Mouse (Mus musculus) CD4-positive, CD25-positive, alpha-beta regulatory T cell (primary cell): ENCODE data around the gene Enkur. TPM values are rescaled to one million over a fixed set of nuclear protein-coding genes. Genes with fewer than 3 reads are reported as not detected.

Experiments used
- polyA plus RNA-seq: library from polyadenylated mRNA; unstranded; fragments of 100-300 nt; shearing (Covaris generic); gene quantifications from one replicate; pipeline ENCODE4 v1.2.1, GENCODE M21; 2017

The Enkur gene
- 0.57 TPM for polyA plus RNA-seq

GRCm38 (mm10) chr2:21204912-21205830 lies at the start of gene Enkur, which contains the start of gene Thnsl1:
Gene Enkur (minus strand): TSS chr2:21205365.
Gene Thnsl1 (plus strand): TSS chr2:21205724.

Other genes starting within 250 kb of the Enkur start
- 7.0 TPM for gene Arhgap21, start 236.5 kb downstream of the Enkur start, polyA plus RNA-seq
- 2.5 TPM for gene Thnsl1, start 359 bp upstream of the Enkur start, polyA plus RNA-seq
- gene Gpr158, start 162.2 kb upstream of the Enkur start, polyA plus RNA-seq: not detected